Mouse (Mus musculus) CD8-positive naive resting alpha-beta T cell, adult 2 months (primary cell): Measurements from ENCODE around the gene Lcp1.
"Not testable (repeated sequence)": the region's sequence is repeated elsewhere in the genome, so short reads cannot be mapped to it uniquely, and the experiment has no call there.

Experiments
- DNase-seq, 2 experiments: peaks; one replicate each; pipeline ENCODE4 v3.0.0; 2022; ENCODE audit warnings: low read depth in 2 of 2, low spot score in 2 of 2

Lcp1 gene

GRCm38 (mm10) chr14:75130501-75131318 lies at the start of gene Lcp1, which contains the start of gene Lrrc63:
Gene Lcp1 (plus strand): TSS chr14:75131101.
Gene Lrrc63 (minus strand): TSS chr14:75130881.
- DNase-seq, result peak; percentile 21 to 45

- DNase-seq, result no peak
These were observed 27.9 kb upstream of the Lcp1 start for GRCm38 (mm10) chr14:75102956-75103355.

GRCm38 (mm10) chr14:75121658-75122057 lies 9.2 kb upstream of the Lcp1 start:
- no peak for DNase-seq

- DNase-seq, result no peak
These were observed 529 bp downstream of the Lcp1 start for GRCm38 (mm10) chr14:75131324-75131935.

- peak; percentile 13 to 26 for DNase-seq
These were observed 5.4 kb downstream of the Lcp1 start for GRCm38 (mm10) chr14:75136119-75136966.

GRCm38 (mm10) chr14:75138503-75138902 lies 7.6 kb downstream of the Lcp1 start:
- no peak for DNase-seq

- no peak for DNase-seq
These were observed 8.3 kb downstream of the Lcp1 start for GRCm38 (mm10) chr14:75139225-75139624.

- not testable (repeated sequence) for DNase-seq
These were observed 16.8 kb downstream of the Lcp1 start for GRCm38 (mm10) chr14:75147706-75148105.

GRCm38 (mm10) chr14:75148229-75148628 lies 17.3 kb downstream of the Lcp1 start:
- DNase-seq, result no peak

GRCm38 (mm10) chr14:75150653-75151052 lies 19.8 kb downstream of the Lcp1 start:
- no peak for DNase-seq

- DNase-seq, result no peak
These were observed 20.2 kb downstream of the Lcp1 start for GRCm38 (mm10) chr14:75151146-75151545.

- DNase-seq, result no peak
These were observed 23.6 kb downstream of the Lcp1 start for GRCm38 (mm10) chr14:75154481-75154880.

- DNase-seq, result no peak
These were observed 28.5 kb downstream of the Lcp1 start for GRCm38 (mm10) chr14:75159375-75159774.

- no peak for DNase-seq
These were observed 33.0 kb downstream of the Lcp1 start for GRCm38 (mm10) chr14:75163866-75164265.

GRCm38 (mm10) chr14:75164345-75164744 lies 33.4 kb downstream of the Lcp1 start:
- no peak for DNase-seq

GRCm38 (mm10) chr14:75165574-75166131 lies 34.8 kb downstream of the Lcp1 start:
- DNase-seq, result no peak

- no peak for DNase-seq
These were observed 37.6 kb downstream of the Lcp1 start for GRCm38 (mm10) chr14:75168501-75168900.

GRCm38 (mm10) chr14:75170546-75170945 lies 39.6 kb downstream of the Lcp1 start:
- no peak for DNase-seq

- DNase-seq, result no peak
These were observed 43.4 kb downstream of the Lcp1 start for GRCm38 (mm10) chr14:75174296-75174695.

GRCm38 (mm10) chr14:75174731-75175555 lies 44.0 kb downstream of the Lcp1 start:
- no peak for DNase-seq
